Mouse (Mus musculus) gastrocnemius, adult 2 months (tissue): Measurements from ENCODE around the gene Dpy19l2. TPM values are rescaled to one million over a fixed set of nuclear protein-coding genes. Genes with fewer than 3 reads are reported as not detected.
"Not testable (repeated sequence)": the region's sequence is repeated elsewhere in the genome, so short reads cannot be mapped to it uniquely, and the experiment has no call there.

ENCODE experiments used
- DNase-seq: peaks from one replicate; pipeline ENCODE4 v3.0.0; 2022
- H3K27ac ChIP-seq: fragments of 200-600 bp; 2 replicates; pipeline ENCODE4 v1.8.1; 2022; ENCODE audit warnings: mild to moderate bottlenecking
- H3K4me3 ChIP-seq: fragments of 200-600 bp; 2 replicates; pipeline ENCODE4 v1.8.1; 2022; ENCODE audit warnings: mild to moderate bottlenecking, moderate library complexity
- CTCF ChIP-seq: fragments of 200-600 bp; IDR thresholded peaks from 2 replicates; pipeline ENCODE4 v1.8.1; 2022; ENCODE audit warnings: antibody characterized with exemption, mild to moderate bottlenecking, moderate library complexity
- intact Hi-C: fragments of 180-260 bp; cut with DNase I; formaldehyde crosslinking; loops from one replicate; pipeline ENCODE4 v1.15.1; 2025
- long read RNA-seq, 2 experiments: library from polyadenylated mRNA; stranded (forward); transcript quantifications; one replicate each; pipeline ENCODE4 v2.0.0; 2021
- total RNA-seq, 2 experiments: library from RNA; stranded (reverse); gene quantifications; 2 replicates each; pipeline ENCODE4 v1.2.3; 2021

The Dpy19l2 gene
- not detected for total RNA-seq
- long read RNA-seq, experiment 1 = 0 reads
- long read RNA-seq, experiment 2 = 0 reads

- TF ChIP-seq CTCF = no peak
- H3K27ac ChIP-seq = no peak within 1 kb of the TSS
- no peak within 1 kb of the TSS for H3K4me3 ChIP-seq
- no peak for DNase-seq
- intact Hi-C loops = no loop called here
Measured at GRCm38 (mm10) chr9:24695700-24696404, at the start of gene Dpy19l2. Dpy19l2 (minus strand) TSS chr9:24696293.

- no peak for DNase-seq
- no peak for TF ChIP-seq CTCF
- Histone ChIP-seq H3K4me3 (no peak overlapping the region), H3K27ac (no peak overlapping the region)
- intact Hi-C loops = no loop called here
Measured at GRCm38 (mm10) chr9:24744958-24745357, 48.9 kb upstream of the Dpy19l2 start.

- no peak for DNase-seq
- peak; percentile 57 for TF ChIP-seq CTCF
- no peak overlapping the region for H3K27ac ChIP-seq
- no peak overlapping the region for H3K4me3 ChIP-seq
- intact Hi-C loops = loop anchor here (1.0 to 2.0 kb wide), 2 partner anchors 326 to 340 kb away; no protein-coding TSS in a partner anchor
Measured at GRCm38 (mm10) chr9:24701246-24701645, 5.2 kb upstream of the Dpy19l2 start.

GRCm38 (mm10) chr9:24696405-24696778, 299 bp upstream of the Dpy19l2 start:
- no peak overlapping the region for H3K27ac ChIP-seq
- no peak overlapping the region for H3K4me3 ChIP-seq
- no peak for DNase-seq
- intact Hi-C loops = no loop called here
- no peak for TF ChIP-seq CTCF

GRCm38 (mm10) chr9:24637341-24637740, 58.8 kb downstream of the Dpy19l2 start:
- intact Hi-C loops = not testable (repeated sequence)

GRCm38 (mm10) chr9:24624896-24625295, 71.2 kb downstream of the Dpy19l2 start, which contains the start of gene Cypt4:
Cypt4 (plus strand) TSS chr9:24625196.
- no peak for DNase-seq
- Histone ChIP-seq H3K4me3 (no peak within 1 kb of the TSS), H3K27ac (no peak within 1 kb of the TSS)
- no peak for TF ChIP-seq CTCF
- intact Hi-C loops = no loop called here

More at GRCm38 (mm10) chr9:24637341-24637740, 58.8 kb downstream of the Dpy19l2 start:
- not testable (repeated sequence) for H3K4me3 ChIP-seq, H3K27ac ChIP-seq, DNase-seq

GRCm38 (mm10) chr9:24538159-24538558, 157.9 kb downstream of the Dpy19l2 start:
- no peak for TF ChIP-seq CTCF
- no peak overlapping the region for H3K27ac ChIP-seq
- no peak overlapping the region for H3K4me3 ChIP-seq
- intact Hi-C loops = no loop called here
- no peak for DNase-seq

GRCm38 (mm10) chr9:24516575-24517139, 179.4 kb downstream of the Dpy19l2 start:
- no peak overlapping the region for H3K27ac ChIP-seq
- intact Hi-C loops = no loop called here
- no peak overlapping the region for H3K4me3 ChIP-seq
- peak; percentile 52 for DNase-seq
- TF ChIP-seq CTCF = peak; percentile 90

GRCm38 (mm10) chr9:24514078-24514469, 182.0 kb downstream of the Dpy19l2 start:
- no peak for DNase-seq
- intact Hi-C loops = no loop called here
- no peak overlapping the region for H3K27ac ChIP-seq

GRCm38 (mm10) chr9:24513290-24514077, 182.6 kb downstream of the Dpy19l2 start:
- no peak for DNase-seq
- TF ChIP-seq CTCF = no peak
- intact Hi-C loops = no loop called here
- no peak overlapping the region for H3K4me3 ChIP-seq
- H3K27ac ChIP-seq = no peak overlapping the region

More at GRCm38 (mm10) chr9:24514078-24514469, 182.0 kb downstream of the Dpy19l2 start:
- no peak for TF ChIP-seq CTCF
- H3K4me3 ChIP-seq = no peak overlapping the region

- Histone ChIP-seq H3K4me3 (no peak overlapping the region), H3K27ac (no peak overlapping the region)
- intact Hi-C loops = no loop called here
- TF ChIP-seq CTCF = no peak
- no peak for DNase-seq
Measured at GRCm38 (mm10) chr9:24512121-24512539, 184.0 kb downstream of the Dpy19l2 start.

- no peak for DNase-seq
- TF ChIP-seq CTCF = no peak
- intact Hi-C loops = no loop called here
- H3K27ac ChIP-seq = no peak overlapping the region
- H3K4me3 ChIP-seq = no peak overlapping the region
Measured at GRCm38 (mm10) chr9:24511371-24512120, 184.5 kb downstream of the Dpy19l2 start.
